Mouse (Mus musculus): ENCODE measurements at regions not wholly inside any gene's neighbourhood (a gene's known extent, or its start where the extent isn't known, plus 50 kb on each side); places are given as distances from the start of the nearest gene placed in this dataset.
A peak's percentile ranks its signal among the peaks of the same experiment; 100 is the strongest.

- Histone ChIP-seq H3K27me3 (no peaks in the 10 kb centered on the region), H3K27ac (no peak overlapping the region), H3K4me1 (replicated peaks) (no peaks in the 10 kb centered on the region), H3K36me3 (no peaks in the 10 kb centered on the region), H3K4me2 (no peak overlapping the region), H3K9ac (no peak overlapping the region), H3K9me3 (no peaks in the 10 kb centered on the region), H3K4me3 (no peak overlapping the region)
- no peak for ATAC-seq (ENCODE audit: low FRiP score)
- WGBS = 88% methylated on average over 6 of the region's 6 CpGs
These were observed 123.7 kb downstream of the Thbs2 start for GRCm38 (mm10) chr17:14570266-14570775.

- no peak overlapping the region for H3K9ac ChIP-seq
- 91% methylated on average over 6 of the region's 6 CpGs for WGBS
- no peaks in the 10 kb centered on the region for H3K27me3 ChIP-seq
- H3K4me3 ChIP-seq = no peak overlapping the region
- no peak overlapping the region for H3K4me2 ChIP-seq
- H3K4me1 ChIP-seq (replicated peaks) = no peaks in the 10 kb centered on the region
- H3K36me3 ChIP-seq = no peaks in the 10 kb centered on the region
- no peaks in the 10 kb centered on the region for H3K9me3 ChIP-seq
- H3K27ac ChIP-seq = no peak overlapping the region
- no peak for ATAC-seq (ENCODE audit: low FRiP score)
These were observed 131.8 kb downstream of the Thbs2 start for GRCm38 (mm10) chr17:14562191-14562590.

DNA sequence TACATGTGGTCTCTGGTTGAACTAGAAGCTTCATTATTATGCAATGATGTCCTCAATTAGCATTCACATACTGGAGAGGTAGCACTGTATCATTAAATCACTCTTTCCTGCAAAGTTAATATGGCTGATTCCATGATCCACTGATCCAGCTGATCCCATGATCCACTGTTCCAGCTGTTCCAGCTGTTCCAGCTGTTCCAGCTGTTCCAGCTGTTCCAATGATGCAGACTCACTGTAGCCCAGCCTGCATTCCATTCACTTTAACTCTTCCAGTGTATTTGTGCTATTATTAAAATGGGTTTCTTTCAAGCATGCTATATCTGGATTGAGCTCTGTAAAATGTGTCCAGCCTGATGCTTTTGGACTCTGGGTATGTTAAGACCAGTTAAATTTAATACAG is 136.8 kb downstream of the Thbs2 start:
- Histone ChIP-seq H3K4me2 (no peak overlapping the region), H3K9ac (no peak overlapping the region), H3K36me3 (no peaks in the 10 kb centered on the region), H3K4me3 (no peak overlapping the region), H3K9me3 (no peaks in the 10 kb centered on the region), H3K27ac (no peak overlapping the region), H3K4me1 (replicated peaks) (no peaks in the 10 kb centered on the region), H3K27me3 (no peaks in the 10 kb centered on the region)
- no peak for ATAC-seq (ENCODE audit: low FRiP score)

GRCm38 (mm10) chr17:14553195-14553594 is 140.8 kb downstream of the Thbs2 start:
- Histone ChIP-seq H3K9ac (no peak overlapping the region), H3K27ac (no peak overlapping the region), H3K27me3 (no peaks in the 10 kb centered on the region), H3K9me3 (no peaks in the 10 kb centered on the region), H3K4me1 (replicated peaks) (no peaks in the 10 kb centered on the region), H3K4me2 (no peak overlapping the region), H3K4me3 (no peak overlapping the region), H3K36me3 (no peaks in the 10 kb centered on the region)
- ATAC-seq (ENCODE audit: low FRiP score) = no peak
- WGBS = 60% methylated on average over 3 of the region's 3 CpGs

DNA sequence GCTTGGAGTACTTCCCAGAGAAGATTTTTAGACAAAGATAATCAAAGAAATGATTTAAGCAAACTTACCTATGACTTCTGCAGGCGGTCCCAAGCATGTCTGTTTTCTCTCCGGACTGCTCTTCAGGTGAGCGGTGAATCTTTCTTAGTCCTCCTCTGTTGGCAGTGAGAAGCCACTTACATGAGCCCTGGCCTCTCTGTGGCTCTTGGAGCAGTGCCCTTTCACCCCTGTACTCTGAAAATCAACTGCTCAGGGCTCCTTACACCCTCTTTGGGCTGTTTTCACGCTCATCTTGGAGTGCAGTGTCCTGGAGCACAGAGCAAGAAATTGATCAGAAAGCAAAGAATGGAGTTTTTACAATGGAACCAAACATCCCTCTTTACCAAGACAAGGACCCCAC is 142.0 kb downstream of the Thbs2 start:
- Histone ChIP-seq H3K4me3 (no peak overlapping the region), H3K36me3 (no peaks in the 10 kb centered on the region), H3K27ac (no peak overlapping the region), H3K4me1 (replicated peaks) (no peaks in the 10 kb centered on the region), H3K9ac (no peak overlapping the region), H3K4me2 (no peak overlapping the region), H3K9me3 (peaks cover 5% of the 10 kb centered on the region; the same call in 1 of the 2 replicates), H3K27me3 (no peaks in the 10 kb centered on the region)
- ATAC-seq (ENCODE audit: low FRiP score) = no peak
- 79% methylated on average over 4 of the region's 4 CpGs for WGBS

DNA sequence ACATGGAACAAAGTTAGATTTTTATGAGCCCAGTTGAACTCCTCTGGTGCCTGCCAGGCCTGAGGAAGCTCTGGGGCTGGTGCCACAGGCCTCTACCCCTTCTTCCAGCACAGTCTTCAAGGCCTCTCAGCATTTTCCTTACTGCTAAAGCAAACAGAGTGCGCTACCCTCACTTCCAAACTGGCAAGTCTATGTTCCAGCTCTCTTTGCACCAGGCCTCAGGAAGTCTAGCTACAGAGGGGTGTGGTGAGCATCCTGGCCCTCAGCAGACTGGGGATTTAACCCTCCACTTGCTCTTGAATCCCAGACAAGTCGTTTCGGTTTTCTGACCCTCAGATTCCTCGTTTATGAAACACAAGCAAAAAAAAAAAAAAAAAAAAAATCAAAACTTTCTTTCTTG is 142.4 kb downstream of the Thbs2 start:
- WGBS = 70% methylated on average over 4 of the region's 4 CpGs
- no peaks in the 10 kb centered on the region for H3K27me3 ChIP-seq
- no peaks in the 10 kb centered on the region for H3K36me3 ChIP-seq
- H3K4me2 ChIP-seq = no peak overlapping the region
- H3K9ac ChIP-seq = no peak overlapping the region
- no peak overlapping the region for H3K4me3 ChIP-seq
- no peak overlapping the region for H3K27ac ChIP-seq
- no peaks in the 10 kb centered on the region for H3K4me1 ChIP-seq (replicated peaks)
- ATAC-seq (ENCODE audit: low FRiP score) = no peak
- peaks cover 5% of the 10 kb centered on the region; the same call in 1 of the 2 replicates for H3K9me3 ChIP-seq

DNA sequence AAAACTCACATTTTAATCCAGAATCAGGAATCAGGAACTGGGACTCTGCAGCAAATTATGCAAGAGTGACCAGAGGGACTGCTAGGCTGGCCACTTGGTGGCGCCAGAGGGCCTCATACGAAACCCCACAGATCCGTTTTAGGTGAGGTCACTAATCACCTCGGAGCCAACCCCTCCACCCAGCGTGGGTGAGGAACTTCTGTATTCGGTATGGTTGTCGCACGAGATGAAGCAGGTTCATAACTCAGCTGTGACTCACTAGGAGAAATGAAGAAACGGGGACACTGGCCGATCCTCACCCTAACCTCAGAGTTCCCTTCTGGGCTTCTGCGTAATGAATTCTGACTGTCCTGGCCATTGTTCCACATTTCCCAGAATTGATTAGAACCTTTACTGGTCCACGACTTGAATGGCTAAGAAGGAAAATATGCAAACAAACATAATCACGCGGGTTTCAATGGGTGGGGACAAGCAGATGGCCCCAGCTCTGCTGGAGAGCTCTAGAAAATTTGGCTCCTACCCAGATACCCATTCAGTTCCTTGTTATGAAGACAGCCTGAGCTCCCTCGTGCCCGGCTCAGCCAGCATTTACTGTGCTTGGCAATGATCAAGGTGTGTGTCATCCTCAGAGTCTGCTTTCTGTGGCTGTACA is 148.1 kb downstream of the Thbs2 start:
- peak; percentile 65; the same call in 1 of the 2 replicates for ATAC-seq (ENCODE audit: low FRiP score)
- peaks cover 5% of the 10 kb centered on the region; the same call in 1 of the 2 replicates for H3K9me3 ChIP-seq
- H3K4me2 ChIP-seq = 0 out of 2 replicates have a peak overlapping the region, but pooled peaks have one; percentile 18
- no peaks in the 10 kb centered on the region for H3K27me3 ChIP-seq
- no peaks in the 10 kb centered on the region for H3K4me1 ChIP-seq (replicated peaks)
- no peak overlapping the region for H3K27ac ChIP-seq
- H3K9ac ChIP-seq = no peak overlapping the region
- H3K4me3 ChIP-seq = no peak overlapping the region
- no peaks in the 10 kb centered on the region for H3K36me3 ChIP-seq
- WGBS = 27% methylated on average over 16 of the region's 16 CpGs

GRCm38 (mm10) chr17:14544343-14545002 is 149.6 kb downstream of the Thbs2 start:
- H3K4me2 ChIP-seq = no peak overlapping the region
- no peak overlapping the region for H3K27ac ChIP-seq
- no peaks in the 10 kb centered on the region for H3K36me3 ChIP-seq
- WGBS = 50% methylated on average over 4 of the region's 4 CpGs
- no peak overlapping the region for H3K4me3 ChIP-seq
- peaks cover 5% of the 10 kb centered on the region; the same call in 1 of the 2 replicates for H3K9me3 ChIP-seq
- 0 out of 2 replicates have a peak, but pooled peaks have one; percentile 87 for ATAC-seq (ENCODE audit: low FRiP score)
- H3K9ac ChIP-seq = no peak overlapping the region
- H3K27me3 ChIP-seq = no peaks in the 10 kb centered on the region
- no peaks in the 10 kb centered on the region for H3K4me1 ChIP-seq (replicated peaks)

GRCm38 (mm10) chr17:14541035-14541434 is 153.0 kb downstream of the Thbs2 start:
- 83% methylated on average over 8 of the region's 8 CpGs for WGBS
- Histone ChIP-seq H3K27me3 (no peaks in the 10 kb centered on the region), H3K4me3 (no peak overlapping the region), H3K9ac (no peak overlapping the region), H3K36me3 (no peaks in the 10 kb centered on the region), H3K4me2 (no peak overlapping the region), H3K9me3 (no peaks in the 10 kb centered on the region), H3K4me1 (replicated peaks) (no peaks in the 10 kb centered on the region), H3K27ac (no peak overlapping the region)
- ATAC-seq (ENCODE audit: low FRiP score) = no peak

- Histone ChIP-seq H3K9me3 (no peaks in the 10 kb centered on the region), H3K4me2 (no peak overlapping the region), H3K27ac (no peak overlapping the region), H3K4me1 (replicated peaks) (no peaks in the 10 kb centered on the region), H3K9ac (no peak overlapping the region), H3K27me3 (no peaks in the 10 kb centered on the region), H3K36me3 (no peaks in the 10 kb centered on the region), H3K4me3 (no peak overlapping the region)
- 78% methylated on average over 5 of the region's 5 CpGs for WGBS
- ATAC-seq (ENCODE audit: low FRiP score) = no peak
These were observed 153.6 kb downstream of the Thbs2 start for GRCm38 (mm10) chr17:14540269-14540975.

GRCm38 (mm10) chr17:14539651-14540050 is 154.4 kb downstream of the Thbs2 start:
- H3K27me3 ChIP-seq = no peaks in the 10 kb centered on the region
- no peak overlapping the region for H3K9ac ChIP-seq
- H3K9me3 ChIP-seq = no peaks in the 10 kb centered on the region
- ATAC-seq (ENCODE audit: low FRiP score) = no peak
- WGBS = 60% methylated on average over 3 of the region's 3 CpGs
- no peak overlapping the region for H3K4me2 ChIP-seq
- no peak overlapping the region for H3K4me3 ChIP-seq
- no peaks in the 10 kb centered on the region for H3K36me3 ChIP-seq
- no peaks in the 10 kb centered on the region for H3K4me1 ChIP-seq (replicated peaks)
- no peak overlapping the region for H3K27ac ChIP-seq

- no peaks in the 10 kb centered on the region for H3K36me3 ChIP-seq
- no peaks in the 10 kb centered on the region for H3K9me3 ChIP-seq
- H3K27ac ChIP-seq = no peak overlapping the region
- H3K4me3 ChIP-seq = no peak overlapping the region
- no peaks in the 10 kb centered on the region for H3K4me1 ChIP-seq (replicated peaks)
- H3K9ac ChIP-seq = no peak overlapping the region
- WGBS = 91% methylated on average over 3 of the region's 3 CpGs
- H3K4me2 ChIP-seq = no peak overlapping the region
- ATAC-seq (ENCODE audit: low FRiP score) = no peak
- no peaks in the 10 kb centered on the region for H3K27me3 ChIP-seq
These were observed 154.8 kb downstream of the Thbs2 start for GRCm38 (mm10) chr17:14539191-14539590.

Data from hindbrain, embryonic 13.5 days (tissue).